8 mouse cellular contexts compared by ENCODE assay signal in the genomic region with DNA sequence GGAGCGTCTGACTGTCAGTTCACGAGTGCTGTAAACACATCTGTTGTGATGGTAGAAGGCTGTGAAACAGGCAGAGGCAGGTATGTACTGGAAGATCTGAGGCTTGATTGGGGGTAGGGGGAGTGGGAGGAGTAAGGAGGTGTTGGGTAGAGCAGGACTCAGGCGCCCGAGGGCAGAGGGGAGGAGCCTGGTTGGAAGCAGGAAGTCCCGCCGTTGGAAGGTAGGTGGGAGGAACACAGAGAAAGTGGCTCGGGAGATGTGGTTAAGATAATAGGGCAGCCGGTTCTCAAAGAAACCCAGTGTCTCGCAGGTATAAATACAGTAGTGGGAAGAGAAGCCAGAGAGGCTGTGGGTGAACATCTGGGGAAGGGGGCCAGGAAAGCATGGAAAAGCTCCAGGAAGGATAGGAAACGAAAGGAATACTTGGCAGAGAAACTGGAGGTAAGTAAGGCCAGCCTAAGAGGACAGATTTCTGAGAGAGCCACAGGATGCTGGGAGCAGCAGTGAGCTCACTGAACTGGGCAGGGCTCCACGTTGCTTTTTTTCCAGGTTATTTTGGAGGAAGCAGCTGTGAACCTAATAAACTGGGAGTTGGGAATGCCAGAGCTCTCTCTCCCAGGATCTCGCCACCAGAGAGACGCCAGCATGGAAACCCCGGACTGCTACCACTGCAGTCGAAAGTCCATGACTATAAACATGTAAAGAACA. TPM values are rescaled to one million over a fixed set of nuclear protein-coding genes. Genes with fewer than 3 reads are reported as not detected.
DNase-seq lines count a peak whose midpoint lies in the region; ATAC-seq lines count a peak whose summit lies in the region.

No protein-coding gene starts in this region.

- H3K4me1 ChIP-seq in heart, embryonic 11.5 days (ENCODE audit: control insufficient read depth, insufficient read depth, low read length): peaks cover 35% of the 10 kb centered on the region
- peaks cover 32% of the 10 kb centered on the region for H3K4me1 ChIP-seq in stomach, embryonic 16.5 days (ENCODE audit: control insufficient read depth, insufficient read depth, low read length)

- no peaks in the 10 kb centered on the region; the same call in 1 of the 2 replicates for H3K27me3 ChIP-seq in heart, embryonic 11.5 days (ENCODE audit: control insufficient read depth, insufficient read depth, low read length)
- no peaks in the 10 kb centered on the region for H3K27me3 ChIP-seq in stomach, embryonic 16.5 days (ENCODE audit: control insufficient read depth, insufficient read depth, low read length)

- no peaks in the 10 kb centered on the region for H3K36me3 ChIP-seq in heart, embryonic 11.5 days (ENCODE audit: control insufficient read depth, insufficient read depth, low read length)
- no peaks in the 10 kb centered on the region for H3K36me3 ChIP-seq in stomach, embryonic 16.5 days (ENCODE audit: control insufficient read depth, insufficient read depth, low read length)

- DNase-seq in layer of hippocampus, adult 11-12 months (ENCODE audit: low spot score): peak; percentile 26
- DNase-seq in layer of hippocampus, postnatal 14 days (ENCODE audit: low spot score in 2 of 2): no peak
- peak; percentile 50 for DNase-seq in embryo, embryonic 10.5 days (ENCODE audit: low spot score)
- peak; percentile 43 for DNase-seq in kidney, adult 9 months
- peak; percentile 39 for DNase-seq in lung, postnatal 14 days
- no peak for DNase-seq in left cerebral cortex, postnatal 14 days (ENCODE audit: low spot score in 2 of 2)

- no peak for ATAC-seq in heart, embryonic 11.5 days (replicated peaks; ENCODE audit: insufficient number of reproducible peaks, low FRiP score, low TSS enrichment)
- ATAC-seq in stomach, embryonic 16.5 days (ENCODE audit: insufficient read depth, low FRiP score): peak; percentile 63; the same call in 1 of the 2 replicates

- H3K9me3 ChIP-seq in heart, embryonic 11.5 days (replicated peaks; ENCODE audit: control insufficient read depth, low read length): no peaks in the 10 kb centered on the region
- H3K9me3 ChIP-seq in stomach, embryonic 16.5 days (replicated peaks; ENCODE audit: control insufficient read depth, low read length): no peaks in the 10 kb centered on the region

- peak overlapping the region; percentile 51 for H3K4me2 ChIP-seq in heart, embryonic 11.5 days
- peak overlapping the region; percentile 53 for H3K4me2 ChIP-seq in stomach, embryonic 16.5 days (ENCODE audit: low read depth, low read length)

- H3K4me3 ChIP-seq in heart, embryonic 11.5 days (ENCODE audit: low read depth, low read length): peak overlapping the region; percentile 13; the same call in 1 of the 2 replicates
- peak overlapping the region; percentile 30 for H3K4me3 ChIP-seq in stomach, embryonic 16.5 days (replicated peaks; ENCODE audit: low read length)

- intact Hi-C loops in left cerebral cortex, postnatal 14 days (cut with DNase I): loop anchor here (5.0 to 10.0 kb wide), 3 partner anchors 80 to 262 kb away; no protein-coding TSS in a partner anchor

- 15% methylated on average over 15 of the region's 15 CpGs for WGBS in heart, embryonic 11.5 days (ENCODE audit: insufficient replicate concordance)
- WGBS in stomach, embryonic 16.5 days: 14% methylated on average over 15 of the region's 15 CpGs

- H3K9ac ChIP-seq in heart, embryonic 11.5 days (ENCODE audit: low read depth, low read length): 0 out of 2 replicates have a peak overlapping the region, but pooled peaks have one; percentile 7
- H3K9ac ChIP-seq in stomach, embryonic 16.5 days (ENCODE audit: low read length): peak overlapping the region; percentile 55

- H3K27ac ChIP-seq in heart, embryonic 11.5 days (ENCODE audit: low read depth, low read length): no peak overlapping the region
- peak overlapping the region; percentile 68; the same call in 1 of the 2 replicates for H3K27ac ChIP-seq in stomach, embryonic 16.5 days (ENCODE audit: low read length)

RNA-seq across cellular contexts. Expression of a gene that starts 5.1 kb away (rescaled TPM):
- 10 to 100 TPM; 62.2 to 70.4 TPM for total RNA-seq in layer of hippocampus, postnatal 14 days (2021)
- polyA plus RNA-seq in heart, embryonic 11.5 days (2014; fragmentation: Nextera tagmentation; extraction: Ambion mirVana): 23.3 and 25.0 TPM in 2 replicates
- 16.1 and 17.3 TPM in 2 replicates for polyA plus RNA-seq in stomach, embryonic 16.5 days (2015; fragmentation: Nextera tagmentation; extraction: Ambion mirVana)
- total RNA-seq in left cerebral cortex, postnatal 14 days (2021): 10 to 100 TPM; 70.0 to 76.7 TPM

Comparison
In these comparisons a context has a peak if more than half of its experiments do, and no peak if none do; other contexts are left out.
1. DNase-seq: peak in layer of hippocampus, adult 11-12 months (single experiment), embryo, embryonic 10.5 days (single experiment), kidney, adult 9 months (single experiment) and lung, postnatal 14 days (single experiment); none in layer of hippocampus, postnatal 14 days (0 of 2) and left cerebral cortex, postnatal 14 days (0 of 2).